Mouse (Mus musculus) T-cell, adult 2 months (primary cell): ENCODE measurements at regions not wholly inside any gene's neighbourhood (a gene's known extent, or its start where the extent isn't known, plus 50 kb on each side); places are given as distances from the start of the nearest gene placed in this dataset.

Source experiments
- DNase-seq: peaks from one replicate; pipeline ENCODE4 v3.0.0; 2022; ENCODE audit warnings: low spot score

DNA sequence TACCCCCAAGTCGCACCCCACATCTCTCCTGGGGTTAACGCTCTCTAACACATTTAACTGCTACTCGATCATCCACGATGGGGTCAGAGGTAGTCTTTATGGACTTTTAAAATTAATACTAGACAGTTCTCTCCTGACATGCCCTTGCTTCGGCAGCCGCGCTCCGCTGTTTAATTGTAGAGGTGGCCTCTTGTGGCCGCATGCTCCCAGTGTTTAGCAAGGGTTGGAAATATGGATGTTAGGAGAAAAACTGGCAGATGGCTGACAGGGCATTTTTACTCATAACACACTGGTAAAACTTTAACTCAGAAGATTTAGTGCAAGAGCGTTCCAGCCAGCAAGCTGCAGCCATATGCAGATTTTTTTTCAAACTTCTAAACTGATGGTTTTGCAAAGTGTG lies 242.7 kb downstream of the Tshz3 start:
- no peak for DNase-seq

DNA sequence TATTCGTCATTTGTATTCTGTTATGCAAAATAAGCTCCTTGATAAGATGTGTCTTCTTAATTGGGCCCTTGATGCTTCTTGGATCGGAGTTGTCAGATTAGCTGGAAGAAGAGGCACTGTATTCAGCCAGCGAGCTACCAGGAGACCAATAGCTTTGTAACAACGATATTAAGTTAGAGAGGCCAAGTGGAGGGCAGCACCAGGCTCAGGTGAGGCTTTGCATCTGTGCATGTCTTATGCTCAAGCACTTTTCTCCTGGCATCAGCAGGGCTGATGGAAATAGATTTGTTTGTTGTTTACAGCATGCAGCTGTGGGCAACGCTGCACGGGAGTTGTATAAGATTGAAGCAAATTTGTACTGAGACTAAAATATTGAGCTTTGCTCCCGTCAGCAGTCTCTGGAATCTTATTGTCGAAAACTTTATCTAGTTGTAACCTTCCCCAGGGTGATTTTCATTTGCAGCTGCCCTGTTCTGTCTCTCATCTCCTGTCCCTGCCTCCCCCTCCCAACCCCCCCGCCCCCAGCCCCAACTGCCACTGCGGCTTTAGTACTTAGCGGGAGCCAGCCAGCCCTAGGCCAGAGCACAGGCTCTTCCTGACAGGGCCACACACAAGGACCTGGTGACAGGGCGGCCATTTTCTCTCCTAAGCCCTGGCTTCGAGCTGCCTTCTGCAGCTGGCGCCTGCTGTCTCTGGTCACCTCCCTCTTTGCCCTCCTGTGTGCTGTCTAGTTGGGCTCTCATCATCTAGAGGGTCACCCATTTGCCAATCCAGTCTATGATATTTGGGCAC lies 247.3 kb downstream of the Tshz3 start:
- no peak for DNase-seq

DNA sequence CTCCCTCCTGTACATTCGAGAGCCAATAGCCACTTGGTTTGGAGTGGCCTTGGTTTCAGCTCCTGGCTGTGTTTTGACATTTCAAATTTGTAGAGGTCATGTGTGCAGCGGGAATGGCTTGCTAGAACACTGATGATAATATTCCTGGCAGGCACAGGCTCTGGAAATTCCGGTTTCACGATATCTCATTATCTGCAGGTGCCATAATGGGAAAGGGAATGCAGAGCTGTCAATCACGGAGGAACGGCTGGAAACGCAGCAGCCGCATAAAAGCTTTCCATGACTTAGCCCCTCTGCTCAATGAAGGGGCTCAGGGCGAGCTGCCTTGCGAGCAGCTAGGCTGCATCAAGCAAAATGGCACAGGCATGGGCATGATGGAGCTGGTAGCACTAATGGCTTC lies 251.6 kb downstream of the Tshz3 start:
- no peak for DNase-seq

DNA sequence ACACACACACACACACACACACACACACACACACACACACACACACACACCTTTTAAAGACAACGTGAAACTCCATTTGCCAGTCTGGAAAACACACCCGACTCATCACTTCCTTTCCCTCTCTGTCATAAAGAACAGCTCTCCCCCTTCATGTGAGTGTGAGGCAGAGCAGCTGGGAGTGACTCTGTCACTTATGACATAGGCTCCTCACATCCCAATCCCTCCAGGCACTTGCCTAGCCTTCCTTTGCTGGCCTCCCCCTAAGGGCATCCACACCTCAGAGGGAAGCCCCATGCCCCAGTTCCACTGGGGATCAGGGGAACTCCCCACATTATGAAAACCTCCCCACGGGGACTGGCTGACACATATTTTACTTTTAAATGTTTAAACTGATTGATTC lies 257.5 kb downstream of the Tshz3 start:
- DNase-seq: no peak

DNA sequence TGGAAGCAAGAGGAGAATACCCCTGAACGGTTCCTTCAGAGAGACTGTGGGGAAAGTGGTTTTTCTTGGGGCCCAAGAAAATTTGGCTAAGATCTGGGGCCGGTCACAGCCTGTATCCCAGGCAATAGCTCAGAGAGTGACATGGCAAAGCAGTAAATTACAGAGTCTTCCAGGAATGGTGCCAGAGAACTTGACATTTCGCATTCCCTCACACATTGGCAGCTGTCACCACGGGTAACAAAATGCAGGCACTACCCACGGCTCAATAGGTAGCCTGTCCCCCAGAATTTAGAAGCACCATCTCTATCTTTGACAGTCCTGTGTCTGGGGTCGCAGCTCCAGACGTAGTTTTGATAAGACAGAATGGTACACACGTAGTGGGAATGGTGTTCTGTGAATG lies 260.3 kb downstream of the Tshz3 start:
- DNase-seq: no peak

DNA sequence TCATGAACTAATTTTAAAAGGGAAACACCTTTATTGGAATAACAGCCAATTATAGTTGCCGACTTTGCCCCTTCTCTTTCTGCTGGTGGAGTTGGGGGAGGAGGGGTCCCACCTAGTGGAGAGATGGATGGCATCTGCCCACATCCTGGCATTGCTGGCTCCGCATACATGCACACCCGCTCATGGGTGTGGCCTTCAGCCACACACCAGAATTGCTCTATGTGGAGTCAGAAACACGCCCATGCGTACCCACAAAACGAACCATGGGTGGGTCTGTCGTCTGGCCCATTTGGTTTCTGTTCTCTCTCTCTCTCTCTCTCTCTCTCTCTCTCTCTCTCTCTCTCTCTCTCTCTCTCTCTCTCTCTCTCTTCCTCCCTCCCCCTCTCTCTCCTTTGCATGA lies 273.9 kb downstream of the Tshz3 start:
- no peak for DNase-seq

DNA sequence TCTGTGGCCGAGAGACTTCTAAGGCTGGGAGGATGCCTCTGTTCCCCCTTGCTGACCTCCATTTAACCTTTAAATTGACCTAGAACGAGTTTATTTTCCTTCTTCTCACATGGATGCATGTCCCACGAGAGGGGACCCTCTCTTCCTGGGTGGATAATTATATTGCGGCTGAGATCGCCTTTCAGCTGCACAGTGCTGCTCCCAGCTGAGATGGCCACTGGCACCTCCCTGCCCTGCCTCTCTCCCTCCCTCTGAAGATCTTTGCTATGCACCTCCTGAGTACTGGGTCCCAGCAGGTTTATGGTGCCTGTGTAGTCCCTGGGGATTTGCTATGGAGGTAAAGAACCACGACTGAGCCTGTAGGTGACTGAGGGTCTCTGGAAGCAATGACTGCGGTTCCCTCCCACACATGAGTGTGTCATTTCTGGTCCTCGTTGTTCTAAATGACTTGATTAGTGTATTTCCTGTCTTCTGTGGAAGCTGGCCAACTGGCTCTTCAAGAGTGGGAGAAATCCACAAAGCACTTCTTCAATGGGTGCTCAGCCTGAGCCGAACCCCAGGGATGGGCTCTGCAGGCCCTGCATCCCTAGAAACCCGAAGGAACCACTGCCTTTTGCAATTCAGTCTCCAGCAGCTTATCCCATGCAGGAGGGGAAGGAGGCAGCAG lies 275.9 kb downstream of the Tshz3 start:
- DNase-seq: no peak

DNA sequence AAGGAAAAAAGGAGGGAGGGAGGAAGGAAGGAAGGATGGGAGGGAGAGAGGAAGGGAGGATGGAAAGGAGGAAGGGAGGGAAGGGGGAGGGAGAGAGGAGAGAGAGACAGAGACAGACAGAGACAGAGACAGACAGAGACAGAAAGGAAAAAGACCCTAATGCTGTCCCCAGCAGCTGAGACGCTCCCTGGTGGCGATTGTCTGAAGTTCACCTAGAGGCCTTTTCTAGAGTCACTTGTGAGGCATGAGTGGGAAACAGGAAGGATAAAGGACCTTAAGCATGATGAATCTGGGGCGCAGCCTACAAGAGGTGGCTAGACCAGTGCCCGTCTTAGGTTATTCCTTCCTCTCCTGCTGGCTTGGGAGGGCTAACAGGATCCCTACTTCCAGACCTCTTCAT lies 276.7 kb downstream of the Tshz3 start:
- no peak for DNase-seq

DNA sequence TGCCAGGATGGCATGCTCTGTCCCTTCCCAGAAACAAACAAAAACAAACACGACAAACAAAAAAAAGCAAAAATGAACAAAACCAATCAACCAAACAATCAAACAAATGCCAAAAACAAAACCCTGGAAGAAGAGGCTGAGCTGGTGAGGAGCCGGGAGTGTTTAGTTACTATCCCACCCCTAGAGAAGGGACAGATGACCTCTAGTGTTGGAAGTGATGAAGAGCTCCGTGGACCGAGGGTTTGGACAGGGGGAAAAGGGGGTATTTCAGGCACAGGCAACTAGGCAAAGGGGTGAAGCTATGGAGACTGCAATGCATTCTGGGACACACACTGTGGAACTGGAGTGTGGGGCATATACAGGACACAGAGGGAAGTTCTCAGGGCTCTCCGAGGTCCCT lies 277.6 kb downstream of the Tshz3 start:
- DNase-seq: no peak

DNA sequence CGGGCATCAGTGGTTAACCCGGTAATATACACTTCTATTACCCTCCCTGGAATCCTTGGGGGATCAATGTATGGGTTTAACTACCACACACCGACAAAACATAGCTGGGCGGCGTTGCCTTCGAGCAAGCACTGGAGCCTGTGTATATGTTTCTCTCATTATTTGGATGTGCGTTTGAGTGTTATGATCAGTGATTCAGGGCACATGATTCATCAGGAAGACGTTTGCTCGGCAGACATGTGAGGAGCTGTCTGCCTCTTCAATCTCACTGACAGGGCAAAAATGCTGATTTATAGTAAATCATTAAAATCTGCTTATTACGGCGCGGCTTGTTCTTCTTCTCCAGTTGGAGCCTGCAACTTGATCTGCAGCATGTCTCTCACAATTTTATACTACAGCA lies 279.9 kb downstream of the Tshz3 start:
- no peak for DNase-seq

DNA sequence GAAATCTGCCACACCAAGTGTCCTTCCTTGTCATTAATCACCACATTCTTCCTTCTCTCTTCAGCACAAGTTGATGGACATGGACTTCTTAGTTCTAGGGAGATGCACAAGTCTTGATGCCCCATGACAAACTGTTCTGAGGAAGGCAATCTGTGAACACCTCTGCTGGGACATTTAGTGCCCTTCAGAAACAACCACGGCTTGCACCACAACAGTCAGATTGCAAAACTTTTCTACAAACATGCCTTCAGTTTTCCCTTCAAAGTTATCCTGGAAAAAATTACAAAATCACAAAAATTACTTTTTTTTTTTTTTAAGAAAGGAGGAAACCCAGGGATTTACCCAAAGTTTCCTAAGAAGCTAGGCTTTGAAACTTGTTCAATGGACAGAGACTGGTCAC lies 291.5 kb downstream of the Tshz3 start:
- DNase-seq: no peak

DNA sequence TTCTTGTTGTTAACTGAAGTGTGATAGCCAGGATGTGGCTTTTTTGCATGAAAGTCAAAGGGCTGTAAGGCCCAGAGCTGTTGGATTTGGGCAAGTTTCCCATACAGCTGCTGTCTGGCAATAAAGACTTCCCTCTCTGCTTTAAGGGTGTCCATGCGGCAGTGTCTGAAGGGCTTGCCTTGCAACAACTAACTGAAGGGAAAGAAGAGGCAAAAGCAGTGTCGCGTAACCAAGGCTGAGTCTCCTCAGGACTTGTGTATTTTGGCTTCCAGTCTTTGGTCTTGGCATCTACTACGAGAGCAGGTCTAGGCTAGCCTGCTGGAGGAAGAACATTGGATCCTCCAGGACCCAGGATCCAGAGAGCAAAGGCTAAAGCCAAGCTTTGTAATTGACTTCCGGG lies 306.7 kb downstream of the Tshz3 start:
- DNase-seq: no peak

DNA sequence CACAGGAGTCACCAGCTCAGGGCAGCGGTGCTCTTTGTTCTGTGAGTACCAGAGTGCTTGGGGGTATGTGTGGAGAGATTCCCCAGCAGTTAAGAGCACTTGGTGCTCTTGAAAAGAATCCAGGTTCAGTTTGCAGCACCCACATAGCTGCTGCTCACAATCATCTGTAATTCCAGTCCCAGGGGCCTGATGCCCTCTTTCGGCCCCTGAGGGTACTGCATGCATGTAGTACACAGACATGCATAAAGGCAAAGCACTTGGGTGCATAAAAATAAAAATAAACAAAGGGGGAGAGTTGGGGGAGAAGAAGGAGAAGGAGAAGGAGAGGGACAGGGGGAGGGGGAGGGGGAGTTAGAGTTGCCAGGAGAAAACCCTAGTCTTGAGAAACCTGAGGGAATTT lies 307.8 kb downstream of the Tshz3 start:
- DNase-seq: no peak

DNA sequence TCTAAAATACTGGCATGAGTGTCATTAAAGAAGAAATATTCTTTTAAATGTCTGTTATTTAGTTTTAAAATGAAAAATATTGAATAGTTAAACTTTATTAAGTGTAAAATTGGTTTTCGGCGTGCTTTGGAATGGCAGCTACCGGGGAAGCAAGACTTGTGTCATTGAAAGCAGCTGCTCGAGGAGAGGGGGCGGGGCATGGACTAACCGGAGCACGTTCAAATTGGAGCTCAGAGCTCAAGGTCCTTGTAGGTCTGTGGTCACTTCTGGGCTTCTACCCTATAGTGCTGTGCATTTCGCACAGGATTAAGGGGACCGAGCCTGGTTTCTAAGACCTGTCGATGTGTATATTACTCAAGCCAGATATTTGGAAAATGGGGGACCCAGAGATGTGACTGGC lies 309.0 kb downstream of the Tshz3 start:
- DNase-seq: no peak

DNA sequence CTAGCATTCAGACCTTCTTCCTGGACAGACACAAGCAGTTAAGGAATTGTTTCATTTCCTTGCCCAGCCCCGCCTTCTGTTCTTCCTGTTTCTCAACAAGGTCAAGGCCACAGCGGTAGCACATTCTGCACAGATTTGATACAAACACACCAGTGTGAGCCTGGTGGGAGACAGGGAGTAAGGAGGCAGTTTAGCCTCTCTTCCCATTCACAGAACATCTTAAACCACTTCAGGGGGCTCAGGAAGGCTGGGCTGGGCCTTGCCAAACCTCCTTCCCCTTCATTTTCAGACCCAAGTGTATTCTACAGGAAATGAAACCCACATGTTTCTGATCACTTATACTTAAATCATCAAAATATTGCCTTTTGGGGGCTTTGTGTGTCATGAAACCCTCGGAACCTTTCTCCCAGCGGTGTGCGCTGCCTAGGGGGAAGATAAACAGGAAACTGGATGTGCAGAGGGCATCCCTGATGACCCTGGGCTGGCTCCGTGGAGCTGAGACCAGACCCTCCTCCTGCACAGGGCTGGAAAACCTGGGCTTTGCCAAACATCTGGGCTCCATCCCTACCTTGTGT lies 313.3 kb downstream of the Tshz3 start:
- DNase-seq: no peak

DNA sequence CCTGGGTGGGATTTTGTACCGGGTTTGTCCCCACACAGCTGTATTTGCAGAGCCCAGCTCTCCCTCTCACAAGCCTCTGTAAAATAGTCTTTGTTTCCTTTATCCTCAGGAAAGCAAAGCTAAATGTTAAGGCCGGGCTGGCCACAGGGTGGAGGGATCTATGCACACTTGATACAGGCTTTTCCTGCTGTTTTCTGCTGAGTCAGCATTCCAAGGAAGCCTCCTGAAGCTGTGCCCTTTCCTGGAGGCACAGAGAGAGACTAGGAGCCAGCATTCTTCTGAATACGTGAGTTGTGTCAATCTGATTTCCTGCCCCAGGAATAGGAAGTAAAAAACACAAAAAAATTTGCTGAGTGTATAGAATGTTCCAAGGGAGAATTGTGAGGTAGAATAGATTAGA lies 322.2 kb downstream of the Tshz3 start:
- DNase-seq: no peak

DNA sequence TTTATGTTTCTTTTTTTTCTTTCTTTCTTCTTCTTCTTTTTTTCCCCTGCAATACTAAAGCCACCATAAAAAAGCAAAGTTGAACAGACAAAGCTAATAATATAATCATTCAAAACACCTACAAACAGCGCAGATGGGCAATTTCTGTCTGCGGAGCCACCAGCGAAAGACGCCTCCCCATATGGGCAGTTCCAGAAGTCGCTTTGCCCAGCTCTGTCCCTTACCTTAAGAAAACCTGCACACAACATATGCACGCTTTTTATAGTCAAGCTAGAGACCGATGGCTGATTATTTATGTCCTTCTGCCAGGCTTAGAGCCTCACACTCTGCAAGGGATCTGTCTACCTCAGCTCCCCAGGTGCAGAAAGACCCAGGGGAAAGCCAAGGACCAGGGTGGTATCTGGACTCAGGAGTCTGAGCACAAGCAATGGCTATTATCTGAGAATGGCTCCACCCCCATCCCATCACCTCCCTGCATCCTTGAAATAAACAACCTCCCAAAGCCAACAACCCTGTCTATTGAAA lies 326.6 kb downstream of the Tshz3 start:
- DNase-seq: no peak

DNA sequence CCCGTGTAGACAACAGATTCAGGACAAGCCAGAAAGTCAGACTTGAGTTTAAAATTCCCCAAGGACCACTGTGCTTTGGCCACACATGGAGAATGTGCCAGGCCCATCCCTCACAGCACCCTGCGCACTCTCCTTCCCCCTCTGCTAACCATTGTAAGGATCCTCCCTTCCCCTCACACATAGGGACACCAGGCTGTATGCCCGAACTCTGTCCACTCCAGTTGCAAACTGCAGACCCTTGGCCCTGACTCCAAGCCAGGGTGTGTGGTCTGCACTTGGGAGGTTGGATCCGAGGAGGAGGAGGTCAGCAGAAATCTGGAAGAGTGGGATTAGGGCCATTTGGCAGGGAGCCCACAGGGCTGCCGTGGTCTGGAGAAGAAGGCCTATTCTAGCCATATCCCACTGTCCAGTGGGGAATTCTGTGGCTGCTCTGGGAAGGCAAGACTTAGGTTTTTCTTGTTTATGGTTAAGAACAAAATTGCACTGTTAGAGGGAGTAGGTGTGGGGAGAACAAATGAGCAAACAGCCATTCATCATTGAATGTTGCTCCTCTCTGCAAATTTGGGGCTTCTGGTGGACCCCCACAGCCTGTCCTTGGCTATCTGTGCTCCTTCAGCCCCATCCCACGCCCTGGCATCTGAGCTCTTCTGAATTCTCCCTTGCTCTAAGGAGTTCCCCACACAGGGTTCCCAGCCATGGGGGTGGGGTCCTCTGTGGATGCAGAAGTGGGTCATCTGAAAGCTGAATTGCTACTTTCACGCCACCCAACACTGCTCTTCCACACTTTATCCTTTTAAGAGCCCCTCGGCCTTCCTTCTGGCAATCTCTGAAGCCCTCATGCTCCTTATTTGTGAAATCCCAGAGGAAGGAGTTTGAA lies 366.9 kb downstream of the Tshz3 start:
- DNase-seq: no peak

DNA sequence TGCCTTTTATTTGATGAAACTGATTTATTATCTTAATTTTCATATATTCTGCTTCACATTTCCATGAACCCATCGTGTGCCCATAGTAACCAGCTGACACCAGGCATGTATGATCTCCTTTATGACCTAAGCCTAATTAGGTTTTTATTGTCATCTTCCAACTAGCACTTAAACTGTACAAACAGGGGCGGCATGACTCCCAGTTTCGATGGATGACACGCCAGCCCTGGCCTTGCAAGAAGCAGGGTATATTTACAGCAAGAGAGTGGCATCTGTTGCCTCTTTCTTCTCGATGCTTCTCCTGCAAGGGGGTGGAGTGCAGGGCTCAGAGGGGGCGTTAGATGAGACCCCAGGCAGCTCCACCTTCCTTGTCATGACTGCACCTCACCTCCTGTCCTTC lies 379.8 kb downstream of the Tshz3 start:
- DNase-seq: no peak

DNA sequence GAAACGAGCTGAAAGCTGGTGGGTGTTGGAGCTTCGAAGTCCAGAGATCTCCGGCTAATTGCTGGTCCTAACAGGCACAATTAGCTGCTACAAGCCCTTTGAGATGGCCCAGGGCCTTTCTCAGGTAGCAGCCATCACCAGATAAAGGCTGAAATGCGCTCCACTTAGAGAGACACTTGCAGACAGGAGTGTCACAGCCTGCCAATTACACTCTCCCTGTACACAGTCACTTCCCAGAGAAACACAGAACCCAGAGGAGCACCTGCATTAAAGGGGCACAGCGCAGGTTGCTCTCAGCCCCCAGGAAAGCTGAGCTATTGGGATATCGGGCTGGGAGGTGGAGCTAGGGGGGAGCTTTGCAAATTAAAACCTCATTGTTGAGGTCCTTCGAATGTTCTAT lies 380.2 kb downstream of the Tshz3 start:
- DNase-seq: no peak

DNA sequence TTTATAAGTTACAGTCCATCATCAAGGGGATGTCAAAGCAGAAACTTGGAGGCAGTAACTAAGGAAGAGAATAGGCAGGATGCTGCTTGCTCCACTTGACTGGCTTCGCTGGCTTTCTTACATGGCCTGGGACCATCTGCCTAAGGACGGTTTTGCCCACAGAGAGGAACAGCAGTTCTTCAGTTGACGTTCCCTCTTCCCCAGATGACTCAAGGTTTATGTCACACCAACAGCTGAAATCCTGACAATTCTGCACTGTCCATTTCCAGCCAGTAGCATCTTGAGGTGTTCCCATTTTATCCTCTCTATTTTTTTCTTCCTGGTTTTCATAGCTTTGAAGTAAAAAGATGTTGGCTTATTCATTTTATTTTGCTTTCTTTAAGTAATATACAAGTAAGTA lies 391.8 kb downstream of the Tshz3 start:
- DNase-seq: no peak

DNA sequence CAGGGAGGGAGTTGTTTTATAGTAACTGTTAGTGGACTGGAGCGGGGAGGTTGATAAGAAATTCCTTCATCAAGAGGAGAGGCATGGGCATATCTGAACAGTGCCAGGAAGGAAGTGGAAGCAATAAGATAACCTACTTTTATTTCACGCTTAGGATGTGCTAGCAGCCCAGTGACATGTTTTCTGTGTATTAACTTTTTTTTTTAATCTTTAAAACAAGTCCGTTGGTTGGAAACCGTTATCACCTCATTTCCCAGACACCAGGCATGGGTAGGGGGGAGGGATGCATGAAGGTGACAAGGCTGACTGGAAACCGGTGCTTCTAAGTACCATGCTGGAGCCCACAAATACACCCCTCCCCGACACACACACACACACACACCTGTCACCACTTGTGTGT lies 394.7 kb downstream of the Tshz3 start:
- no peak for DNase-seq
